Mouse (Mus musculus) G1E (cell line): Measurements from ENCODE around the gene Rpl15. TPM values are rescaled to one million over a fixed set of nuclear protein-coding genes. Genes with fewer than 3 reads are reported as not detected.

Experiments
- ATAC-seq: 2 replicates; pipeline ENCODE4 v1.8.0; 2016; ENCODE audit warnings: mild to moderate bottlenecking; ENCODE audit not compliant: insufficient number of reproducible peaks, poor library complexity, low FRiP score, severe bottlenecking; ENCODE audit errors: extremely low read depth
- DNase-seq: peaks from one replicate; pipeline ENCODE4 v3.0.0; 2012; ENCODE audit warnings: low spot score
- H3K27me3 ChIP-seq: 2 replicates; pipeline ENCODE4 v1.6.1; 2012; ENCODE audit warnings: mild to moderate bottlenecking, low read length, inconsistent platforms; ENCODE audit not compliant: insufficient read depth
- H3K36me3 ChIP-seq: replicated peaks from 2 replicates; pipeline ENCODE3; 2012; ENCODE audit warnings: mild to moderate bottlenecking, inconsistent platforms
- H3K4me1 ChIP-seq: 2 replicates; pipeline ENCODE4 v1.6.1; 2012; ENCODE audit warnings: low read depth, low read length, inconsistent platforms, mixed read lengths; ENCODE audit not compliant: insufficient read depth
- H3K4me3 ChIP-seq: 2 replicates; pipeline ENCODE4 v1.5.1; 2012; ENCODE audit warnings: low read depth, mild to moderate bottlenecking, inconsistent platforms, low read length, moderate library complexity, mixed read lengths
- H3K9me3 ChIP-seq: replicated peaks from 2 replicates; pipeline ENCODE4 v1.6.1; 2012; ENCODE audit warnings: inconsistent platforms
- CTCF ChIP-seq: IDR thresholded peaks from 2 replicates; pipeline ENCODE4 v1.5.1; 2012; ENCODE audit warnings: low read depth, low read length, inconsistent platforms, mixed read lengths
- GATA1 ChIP-seq: IDR thresholded peaks from 2 replicates; pipeline ENCODE4 v1.6.1; 2012; ENCODE audit warnings: borderline replicate concordance, low read length, inconsistent platforms, mixed read lengths
- GATA2 ChIP-seq: IDR thresholded peaks from 2 replicates; pipeline ENCODE4 v1.6.1; 2012; ENCODE audit warnings: low read depth, low read length, inconsistent platforms, borderline replicate concordance
- POLR2AphosphoS5 ChIP-seq: IDR thresholded peaks from 2 replicates; pipeline ENCODE4 v1.6.1; 2012; ENCODE audit warnings: low read depth, low read length, inconsistent platforms; ENCODE audit not compliant: insufficient replicate concordance
- TAL1 ChIP-seq: conservative IDR thresholded peaks from 2 replicates; pipeline ENCODE4 v1.6.1; 2012; ENCODE audit warnings: low read depth, low read length, inconsistent platforms, mixed read lengths
- polyA plus RNA-seq: library from polyadenylated mRNA; stranded (reverse); fragments of >175 nt; gene quantifications from 2 replicates; pipeline ENCODE4 v1.2.3, GENCODE M21; 2012
- total RNA-seq, 2 experiments: library from RNA; stranded (forward) in 1 of 2; stranded (reverse) in 1 of 2; fragments of 200-1000 nt in 1 of 2; fragments of >200 nt in 1 of 2; fragmentation: Nextera tagmentation in 1 of 2; gene quantifications; 2 replicates each; pipeline ENCODE4 v1.2.3; 2014 to 2017

Gene Rpl15
- total RNA-seq (2014; fragmentation: Nextera tagmentation): 1,734 and 1,835 TPM in 2 replicates
- 2,038 and 2,650 TPM in 2 replicates for total RNA-seq (2017)
- 104 and 145 TPM in 2 replicates for polyA plus RNA-seq

DNA sequence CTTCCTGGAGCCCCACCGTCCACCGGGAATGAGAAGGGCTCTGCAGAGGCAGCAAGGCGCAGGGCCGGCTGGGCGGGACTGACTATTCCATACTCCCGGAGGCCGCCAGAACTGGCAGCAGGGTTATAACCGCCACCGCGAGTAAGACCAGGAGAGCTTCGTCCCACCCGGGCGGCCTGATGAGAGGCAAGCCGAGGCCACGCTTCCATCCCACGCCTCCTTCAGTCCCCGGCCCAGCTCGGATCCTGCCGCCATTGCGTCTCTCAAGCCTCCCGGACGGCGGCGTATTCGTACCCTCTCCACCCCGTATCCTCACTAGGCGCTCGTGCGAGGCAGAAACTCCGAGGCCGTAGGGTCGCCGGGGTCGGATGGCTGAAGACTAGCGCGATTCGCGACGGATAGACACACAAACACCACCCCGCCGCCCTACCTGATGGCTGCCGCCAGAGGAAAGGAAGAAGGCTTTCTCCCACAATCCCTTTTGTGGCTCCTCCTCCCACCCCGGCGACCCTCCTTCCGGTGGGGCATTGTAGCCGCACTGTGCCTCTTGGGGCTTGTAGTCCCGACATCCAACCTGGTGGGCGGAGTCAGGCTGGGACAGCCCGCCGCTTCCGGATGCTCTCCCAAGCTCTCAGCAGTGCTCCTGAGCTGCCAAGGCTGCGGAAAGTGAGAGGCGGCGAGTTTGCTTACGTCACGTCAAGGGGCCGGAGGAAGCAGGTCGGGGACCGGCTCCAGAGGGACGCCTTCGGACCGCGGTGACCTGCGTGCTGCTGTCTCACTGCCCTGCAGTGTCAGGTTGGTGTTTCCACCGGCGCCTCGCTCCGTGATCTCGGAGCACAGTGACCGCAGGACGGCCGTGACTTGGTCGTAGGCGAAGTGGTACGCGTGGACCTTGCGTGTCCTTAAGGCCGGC lies at the start of gene Rpl15, which contains the start of gene Nkiras1:
Gene Rpl15, minus strand, starts transcription at position 863 of the 913 bp plus-strand sequence.
Gene Nkiras1, plus strand, starts transcription at position 608 of the 913 bp plus-strand sequence.
- Histone ChIP-seq H3K4me1 (peaks cover 13% of the 10 kb centered on the region), H3K9me3 (no peaks in the 10 kb centered on the region), H3K4me3 (peak within 1 kb of the TSS; percentile 99), H3K36me3 (peaks cover 41% of the 10 kb centered on the region), H3K27me3 (no peaks in the 10 kb centered on the region)
- TF ChIP-seq CTCF (no peak), POLR2AphosphoS5 (peak; percentile 88)
- DNase-seq (peak; percentile 91), ATAC-seq (peak; percentile 98)

DNA sequence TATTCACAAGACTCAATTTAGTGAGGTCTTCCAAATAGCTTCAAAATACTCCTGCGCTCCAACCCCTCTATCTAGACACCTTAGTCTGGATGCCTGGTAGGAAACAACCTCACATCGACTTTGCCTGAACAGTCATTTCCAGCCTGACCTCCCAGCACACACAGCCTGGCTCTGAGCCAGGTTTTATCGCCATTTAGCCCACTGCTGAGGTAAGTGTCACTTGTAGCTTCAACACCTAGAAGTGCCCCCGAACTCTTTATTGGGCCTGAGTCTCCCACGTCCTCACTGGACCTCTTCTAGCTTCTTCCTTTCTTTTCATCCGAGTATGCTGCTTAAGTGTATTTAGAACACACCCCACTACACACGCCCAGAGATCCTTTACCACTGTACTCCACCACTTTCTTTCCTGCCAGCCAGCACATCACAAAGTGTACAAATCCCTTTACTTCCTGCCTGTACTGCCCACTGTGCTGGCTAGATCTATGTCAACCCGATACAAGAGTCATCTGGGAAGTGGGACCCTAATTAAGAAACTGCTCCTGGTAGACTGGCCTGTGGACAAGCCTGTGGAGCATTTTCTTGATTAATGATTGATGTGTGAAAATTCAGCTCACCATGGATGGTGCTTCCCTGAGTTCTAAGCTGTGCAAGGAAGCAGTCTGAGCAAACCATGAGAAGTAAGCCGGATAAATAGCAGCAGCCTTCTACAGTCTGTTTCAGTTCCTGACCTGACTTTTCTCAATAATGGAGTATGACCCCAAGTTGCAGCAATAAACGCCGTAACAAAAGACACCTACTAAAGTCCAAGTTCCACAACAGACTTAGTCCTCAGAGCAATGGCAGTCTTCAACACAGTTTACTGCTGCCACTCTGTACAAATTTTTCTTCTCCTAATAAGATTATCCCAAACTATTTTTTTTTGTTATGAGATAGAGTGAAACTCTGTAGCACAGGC lies 46.5 kb upstream of the Rpl15 start:
- DNase-seq (no peak), ATAC-seq (no peak)
- no peak for TF ChIP-seq POLR2AphosphoS5
- no peak for TF ChIP-seq GATA1
- TF ChIP-seq TAL1: no peak
- no peak for TF ChIP-seq GATA2
- no peak for TF ChIP-seq CTCF
- Histone ChIP-seq H3K27me3 (no peaks in the 10 kb centered on the region), H3K4me1 (0 out of 2 replicates have a peak, but pooled peaks cover 2% of the 10 kb centered on the region), H3K9me3 (no peaks in the 10 kb centered on the region), H3K4me3 (no peak overlapping the region), H3K36me3 (peaks cover 75% of the 10 kb centered on the region)

DNA sequence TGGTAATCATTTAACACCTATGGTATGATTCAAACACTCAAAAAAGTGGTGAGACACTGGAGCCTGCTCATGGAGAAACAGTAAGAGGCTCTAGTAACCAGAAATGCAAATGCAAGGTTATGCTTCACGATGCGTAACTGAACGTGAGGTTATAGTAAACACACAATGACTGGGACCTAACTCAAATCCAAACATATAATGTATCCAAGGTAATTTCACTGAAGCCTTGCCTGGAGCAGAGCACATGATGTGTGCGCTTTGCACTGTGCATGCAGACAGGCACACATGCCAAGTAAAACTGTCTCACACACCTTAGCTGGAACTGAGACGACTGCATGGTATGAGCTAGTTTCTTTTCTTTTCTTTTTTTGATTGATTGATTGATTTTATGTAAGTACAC lies 33.0 kb upstream of the Rpl15 start:
- H3K4me1 ChIP-seq: peaks cover 16% of the 10 kb centered on the region
- no peaks in the 10 kb centered on the region for H3K27me3 ChIP-seq
- TF ChIP-seq TAL1: no peak
- no peak for DNase-seq
- H3K36me3 ChIP-seq: peaks cover 46% of the 10 kb centered on the region
- no peaks in the 10 kb centered on the region for H3K9me3 ChIP-seq
- no peak for ATAC-seq
- H3K4me3 ChIP-seq: no peak overlapping the region

DNA sequence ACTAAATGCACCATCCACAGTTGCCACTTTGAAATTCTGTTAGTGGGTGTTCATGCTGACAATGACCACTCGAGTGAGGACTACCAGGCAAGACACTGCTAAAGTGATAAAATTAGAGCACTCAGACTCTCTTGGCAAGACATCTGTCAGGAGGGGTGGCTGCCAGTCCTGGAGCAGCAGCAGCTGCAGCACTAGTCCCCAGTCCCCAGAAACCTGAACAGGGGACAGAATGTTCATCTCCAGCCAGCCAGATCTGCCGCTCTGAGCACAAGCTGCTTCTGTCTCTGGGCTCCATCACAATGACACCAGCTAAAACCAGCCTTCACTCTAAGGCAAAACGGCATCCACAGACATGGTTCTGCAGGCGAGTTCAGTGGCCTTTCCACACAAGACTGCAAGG lies 32.1 kb upstream of the Rpl15 start:
- no peaks in the 10 kb centered on the region for H3K9me3 ChIP-seq
- ATAC-seq (no peak), DNase-seq (no peak)
- H3K36me3 ChIP-seq: peaks cover 53% of the 10 kb centered on the region
- H3K27me3 ChIP-seq: no peaks in the 10 kb centered on the region
- H3K4me3 ChIP-seq: no peak overlapping the region
- peaks cover 21% of the 10 kb centered on the region for H3K4me1 ChIP-seq
- TF ChIP-seq POLR2AphosphoS5 (no peak), GATA1 (no peak), CTCF (no peak), TAL1 (no peak), GATA2 (no peak)

DNA sequence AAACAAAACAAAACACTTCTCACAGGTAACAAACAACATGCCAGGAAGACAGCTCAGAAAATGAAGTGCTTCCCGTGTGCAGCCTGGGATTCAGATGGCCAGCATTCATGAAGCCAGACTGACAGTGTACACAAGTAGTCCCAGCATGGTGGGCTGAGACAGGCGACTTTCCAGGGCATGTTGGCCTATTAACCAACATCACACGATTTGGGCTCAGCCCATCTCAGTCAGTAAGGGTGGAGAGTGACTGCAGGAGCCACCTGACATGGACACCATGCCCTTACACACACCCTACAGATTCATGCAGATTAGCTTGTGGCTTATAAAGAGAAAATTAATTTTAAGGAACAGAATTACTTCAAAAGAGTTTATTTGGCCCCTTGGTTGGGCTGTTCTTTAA lies 31.6 kb upstream of the Rpl15 start:
- Histone ChIP-seq H3K4me1 (peaks cover 21% of the 10 kb centered on the region), H3K9me3 (no peaks in the 10 kb centered on the region), H3K4me3 (no peak overlapping the region), H3K27me3 (no peaks in the 10 kb centered on the region), H3K36me3 (peaks cover 53% of the 10 kb centered on the region)
- ATAC-seq: no peak
- DNase-seq: no peak
- TF ChIP-seq GATA1 (no peak), GATA2 (no peak), TAL1 (no peak), CTCF (no peak), POLR2AphosphoS5 (no peak)

DNA sequence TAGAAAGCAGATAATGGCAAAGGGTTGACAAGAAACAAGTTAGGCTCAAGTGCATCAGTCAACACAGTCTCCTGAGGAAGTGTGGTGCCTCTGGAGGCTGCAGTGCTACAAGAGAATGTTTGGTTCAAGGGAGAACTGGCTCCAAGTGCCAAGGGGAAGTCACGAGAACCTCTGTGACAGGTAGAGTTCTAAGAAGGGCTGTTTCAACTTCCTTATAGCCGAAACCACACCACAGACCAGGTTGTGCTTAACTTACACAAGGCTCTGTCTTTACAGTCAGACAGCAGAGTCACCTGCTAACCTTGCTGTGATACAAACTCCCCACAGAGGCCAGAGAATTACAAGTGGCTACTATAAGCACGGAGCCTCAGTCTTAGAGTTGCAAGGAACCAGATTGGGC lies 30.4 kb upstream of the Rpl15 start:
- Histone ChIP-seq H3K9me3 (no peaks in the 10 kb centered on the region), H3K27me3 (no peaks in the 10 kb centered on the region), H3K4me1 (peaks cover 25% of the 10 kb centered on the region), H3K4me3 (no peak overlapping the region), H3K36me3 (peaks cover 57% of the 10 kb centered on the region)
- ATAC-seq (no peak), DNase-seq (no peak)
- TF ChIP-seq CTCF (no peak), GATA2 (no peak), GATA1 (no peak), POLR2AphosphoS5 (no peak), TAL1 (no peak)
